Mouse (Mus musculus) MEL (cell line): Measurements from ENCODE around the gene Nemf. TPM values are rescaled to one million over a fixed set of nuclear protein-coding genes. Genes with fewer than 3 reads are reported as not detected.

ENCODE experiments used
- DNase-seq: peaks from one replicate; pipeline ENCODE4 v3.0.0; 2011; ENCODE audit warnings: low read depth, low spot score
- H3K27ac ChIP-seq: 2 replicates; pipeline ENCODE4 v1.5.1; 2012; ENCODE audit warnings: low read depth, mild to moderate bottlenecking, control low read depth, low read length, moderate library complexity; ENCODE audit not compliant: control insufficient read depth
- H3K27me3 ChIP-seq, 2 experiments: fragments of 150-350 bp in 1 of 2; sonication (generic) in 1 of 2; 2 replicates each; pipeline ENCODE4 v1.6.1; 2012; ENCODE audit warnings: low read length in 2 of 2, mild to moderate bottlenecking in 2 of 2, improper control_type of control experiment in 1 of 2, moderate library complexity in 1 of 2; ENCODE audit not compliant: insufficient read depth in 2 of 2, control insufficient read depth in 1 of 2
- H3K36me3 ChIP-seq, 2 experiments: 2 replicates each; pipeline ENCODE4 v1.6.1; 2012 to 2014; ENCODE audit warnings: low read length in 2 of 2, improper control_type of control experiment in 1 of 2, inconsistent platforms in 1 of 2, mild to moderate bottlenecking in 1 of 2; ENCODE audit not compliant: insufficient read depth in 2 of 2, control insufficient read depth in 1 of 2
- H3K4me1 ChIP-seq, 2 experiments: fragments of 150-350 bp in 1 of 2; sonication (generic) in 1 of 2; 2 replicates each; pipeline ENCODE4 v1.6.1; 2012; ENCODE audit warnings: low read length in 2 of 2, improper control_type of control experiment in 1 of 2, mild to moderate bottlenecking in 1 of 2; ENCODE audit not compliant: insufficient read depth in 2 of 2, control insufficient read depth in 1 of 2
- H3K4me3 ChIP-seq, 2 experiments: fragments of 150-350 bp in 1 of 2; sonication (generic) in 1 of 2; 2 replicates each; pipeline ENCODE4 v1.5.1; 2012; ENCODE audit warnings: low read depth in 2 of 2, low read length in 2 of 2, mild to moderate bottlenecking in 2 of 2, moderate library complexity in 2 of 2, control low read depth in 1 of 2, improper control_type of control experiment in 1 of 2; ENCODE audit not compliant: control insufficient read depth in 1 of 2, insufficient read depth in 1 of 2
- H3K79me2 ChIP-seq: 2 replicates; pipeline ENCODE4 v1.6.1; 2012; ENCODE audit warnings: mild to moderate bottlenecking, low read length, moderate library complexity; ENCODE audit not compliant: control insufficient read depth, poor library complexity, insufficient read depth
- H3K9ac ChIP-seq: 2 replicates; pipeline ENCODE4 v1.6.1; 2012; ENCODE audit warnings: low read depth, mild to moderate bottlenecking, control low read depth, low read length, moderate library complexity; ENCODE audit not compliant: control insufficient read depth, poor library complexity, severe bottlenecking
- H3K9me3 ChIP-seq: fragments of 150-350 bp; sonication (generic); replicated peaks from 2 replicates; pipeline ENCODE4 v1.6.1; 2012; ENCODE audit warnings: mild to moderate bottlenecking, low read length, improper control_type of control experiment, moderate library complexity; ENCODE audit not compliant: insufficient read depth
- BHLHE40 ChIP-seq: IDR thresholded peaks from 2 replicates; pipeline ENCODE4 v1.6.1; 2012; ENCODE audit warnings: low read depth, mild to moderate bottlenecking, inconsistent platforms, low read length, improper control_type of control experiment, borderline replicate concordance
- CHD1 ChIP-seq: IDR thresholded peaks from 2 replicates; pipeline ENCODE4 v1.6.1; 2012; ENCODE audit warnings: low read depth, mild to moderate bottlenecking, inconsistent platforms, low read length, improper control_type of control experiment
- CHD2 ChIP-seq: IDR thresholded peaks from 2 replicates; pipeline ENCODE4 v1.6.1; 2011; ENCODE audit warnings: low read length, improper control_type of control experiment
- CTCF ChIP-seq, 3 experiments: IDR thresholded peaks in 2 of 3; conservative IDR thresholded peaks in 1 of 3; 2 replicates each; pipeline ENCODE4 v1.5.1; 2011 to 2012; ENCODE audit warnings: low read length in 3 of 3, low read depth in 2 of 3, mild to moderate bottlenecking in 2 of 3, improper control_type of control experiment in 1 of 3, inconsistent platforms in 1 of 3, mixed read lengths in 1 of 3, moderate library complexity in 1 of 3; ENCODE audit not compliant: control insufficient read depth in 1 of 3, insufficient read depth in 1 of 3, poor library complexity in 1 of 3, severe bottlenecking in 1 of 3
- E2F4 ChIP-seq: IDR thresholded peaks from 2 replicates; pipeline ENCODE4 v1.6.1; 2011; ENCODE audit warnings: low read depth, low read length, improper control_type of control experiment, borderline replicate concordance
- ELF1 ChIP-seq: IDR thresholded peaks from 2 replicates; pipeline ENCODE4 v1.6.1; 2014; ENCODE audit warnings: low read depth, mild to moderate bottlenecking, inconsistent platforms, low read length, improper control_type of control experiment, moderate library complexity
- EP300 ChIP-seq, 2 experiments: IDR thresholded peaks; 2 replicates each; pipeline ENCODE4 v1.6.1; 2011; ENCODE audit warnings: improper control_type of control experiment in 2 of 2, low read length in 2 of 2, low read depth in 1 of 2, mild to moderate bottlenecking in 1 of 2
- ETS1 ChIP-seq: IDR thresholded peaks from 2 replicates; pipeline ENCODE4 v1.6.1; 2012; ENCODE audit warnings: low read depth, mild to moderate bottlenecking, inconsistent platforms, low read length, improper control_type of control experiment, moderate library complexity
- GABPA ChIP-seq: IDR thresholded peaks from 2 replicates; pipeline ENCODE4 v1.6.1; 2012; ENCODE audit warnings: low read depth, mild to moderate bottlenecking, inconsistent platforms, low read length, improper control_type of control experiment, moderate library complexity
- GATA1 ChIP-seq: IDR thresholded peaks from 2 replicates; pipeline ENCODE4 v1.6.1; 2011; ENCODE audit warnings: low read depth, low read length, improper control_type of control experiment
- HCFC1 ChIP-seq: IDR thresholded peaks from 2 replicates; pipeline ENCODE4 v1.6.1; 2012; ENCODE audit warnings: low read depth, mild to moderate bottlenecking, inconsistent platforms, low read length, improper control_type of control experiment, moderate library complexity
- JUND ChIP-seq: IDR thresholded peaks from 2 replicates; pipeline ENCODE4 v1.6.1; 2011; ENCODE audit warnings: low read depth, mild to moderate bottlenecking, improper control_type of control experiment, low read length
- KAT2A ChIP-seq: conservative IDR thresholded peaks from 2 replicates; pipeline ENCODE4 v1.6.1; 2012; ENCODE audit warnings: low read depth, low read length, improper control_type of control experiment, inconsistent platforms
- MAX ChIP-seq: IDR thresholded peaks from 2 replicates; pipeline ENCODE4 v1.6.1; 2011; ENCODE audit warnings: low read length, improper control_type of control experiment
- MAZ ChIP-seq: IDR thresholded peaks from 2 replicates; pipeline ENCODE4 v1.6.1; 2012; ENCODE audit warnings: low read depth, mild to moderate bottlenecking, inconsistent platforms, low read length, improper control_type of control experiment
- MEF2A ChIP-seq: IDR thresholded peaks from 2 replicates; pipeline ENCODE4 v1.6.1; 2014; ENCODE audit warnings: low read depth, mild to moderate bottlenecking, inconsistent platforms, low read length, improper control_type of control experiment; ENCODE audit not compliant: poor library complexity, insufficient replicate concordance, severe bottlenecking; ENCODE audit errors: extremely low read depth
- MXI1 ChIP-seq: IDR thresholded peaks from 2 replicates; pipeline ENCODE4 v1.6.1; 2011; ENCODE audit warnings: mild to moderate bottlenecking, low read depth, low read length, improper control_type of control experiment
- MYB ChIP-seq: IDR thresholded peaks from 2 replicates; pipeline ENCODE4 v1.6.1; 2011; ENCODE audit warnings: mild to moderate bottlenecking, low read depth, low read length, improper control_type of control experiment
- MYC ChIP-seq: IDR thresholded peaks from 2 replicates; pipeline ENCODE4 v1.6.1; 2011; ENCODE audit warnings: low read depth, mild to moderate bottlenecking, low read length, improper control_type of control experiment, moderate library complexity
- NELFE ChIP-seq: IDR thresholded peaks from 2 replicates; pipeline ENCODE4 v1.6.1; 2011; ENCODE audit warnings: low read depth, low read length, improper control_type of control experiment
- NRF1 ChIP-seq: IDR thresholded peaks from 2 replicates; pipeline ENCODE4 v1.6.1; 2014; ENCODE audit warnings: low read depth, mild to moderate bottlenecking, inconsistent platforms, low read length, improper control_type of control experiment, moderate library complexity; ENCODE audit not compliant: poor library complexity, insufficient read depth, severe bottlenecking
- POLR2AphosphoS2 ChIP-seq: IDR thresholded peaks from 2 replicates; pipeline ENCODE4 v1.6.1; 2011; ENCODE audit warnings: low read length, improper control_type of control experiment
- POLR2AphosphoS5 ChIP-seq: IDR thresholded peaks from 2 replicates; pipeline ENCODE4 v1.6.1; 2012; ENCODE audit warnings: low read depth, borderline replicate concordance, mild to moderate bottlenecking, inconsistent platforms, low read length, moderate library complexity, mixed read lengths
- RAD21 ChIP-seq: IDR thresholded peaks from 2 replicates; pipeline ENCODE4 v1.6.1; 2011; ENCODE audit warnings: mild to moderate bottlenecking, low read depth, low read length, improper control_type of control experiment
- RCOR1 ChIP-seq: IDR thresholded peaks from 2 replicates; pipeline ENCODE4 v1.6.1; 2012; ENCODE audit warnings: low read depth, mild to moderate bottlenecking, inconsistent platforms, low read length, improper control_type of control experiment
- SIN3A ChIP-seq: IDR thresholded peaks from 2 replicates; pipeline ENCODE4 v1.6.1; 2012; ENCODE audit warnings: low read length, improper control_type of control experiment, inconsistent platforms
- SMC3 ChIP-seq: IDR thresholded peaks from 2 replicates; pipeline ENCODE4 v1.6.1; 2011; ENCODE audit warnings: low read depth, low read length, improper control_type of control experiment
- TAL1 ChIP-seq: IDR thresholded peaks from 2 replicates; pipeline ENCODE4 v1.6.1; 2012; ENCODE audit warnings: mild to moderate bottlenecking, inconsistent platforms, low read length, moderate library complexity, mixed read lengths
- TBP ChIP-seq: IDR thresholded peaks from 2 replicates; pipeline ENCODE4 v1.8.0; 2011; ENCODE audit warnings: low read depth, low read length, improper control_type of control experiment
- TCF12 ChIP-seq: IDR thresholded peaks from 2 replicates; pipeline ENCODE4 v1.6.1; 2014; ENCODE audit warnings: low read depth, mild to moderate bottlenecking, inconsistent platforms, low read length, improper control_type of control experiment, moderate library complexity
- UBTF ChIP-seq: IDR thresholded peaks from 2 replicates; pipeline ENCODE4 v1.6.1; 2012; ENCODE audit warnings: low read depth, mild to moderate bottlenecking, inconsistent platforms, low read length, improper control_type of control experiment, moderate library complexity, borderline replicate concordance; ENCODE audit not compliant: insufficient read depth
- USF1 ChIP-seq: IDR thresholded peaks from 2 replicates; pipeline ENCODE4 v1.6.1; 2014; ENCODE audit warnings: low read depth, mild to moderate bottlenecking, inconsistent platforms, low read length, improper control_type of control experiment, moderate library complexity
- USF2 ChIP-seq, 2 experiments: IDR thresholded peaks; 2 replicates each; pipeline ENCODE4 v1.6.1; 2011 to 2012; ENCODE audit warnings: improper control_type of control experiment in 2 of 2, low read length in 2 of 2, borderline replicate concordance in 1 of 2, inconsistent platforms in 1 of 2, low read depth in 1 of 2, mild to moderate bottlenecking in 1 of 2; ENCODE audit not compliant: insufficient read depth in 1 of 2
- ZC3H11A ChIP-seq: IDR thresholded peaks from 2 replicates; pipeline ENCODE4 v1.6.1; 2012; ENCODE audit warnings: low read depth, mild to moderate bottlenecking, inconsistent platforms, low read length, improper control_type of control experiment
- ZKSCAN1 ChIP-seq: IDR thresholded peaks from 2 replicates; pipeline ENCODE4 v1.6.1; 2012; ENCODE audit warnings: low read depth, mild to moderate bottlenecking, inconsistent platforms, low read length, improper control_type of control experiment, moderate library complexity
- ZMIZ1 ChIP-seq: IDR thresholded peaks from 2 replicates; pipeline ENCODE4 v1.6.1; 2012; ENCODE audit warnings: low read depth, mild to moderate bottlenecking, inconsistent platforms, low read length, improper control_type of control experiment, moderate library complexity
- ZNF384 ChIP-seq: IDR thresholded peaks from 2 replicates; pipeline ENCODE4 v1.6.1; 2012; ENCODE audit warnings: low read depth, mild to moderate bottlenecking, inconsistent platforms, low read length, improper control_type of control experiment
- polyA plus RNA-seq, 2 experiments: library from polyadenylated mRNA; stranded (reverse) in 1 of 2; unstranded in 1 of 2; fragments of >175 nt in 1 of 2; fragments of >200 nt in 1 of 2; gene quantifications; 2 replicates each; pipeline versions ENCODE4 v1.2.1 to v1.2.4; 2012; ENCODE audit warnings: low replicate concordance in 2 of 2, low read depth in 1 of 2; ENCODE audit not compliant: insufficient read length in 2 of 2, insufficient read depth in 1 of 2, missing spikeins in 1 of 2
- total RNA-seq: library from RNA; depleted of rRNA; stranded (reverse); fragments of 300-350 nt; gene quantifications from 2 replicates; pipeline ENCODE4 v1.2.3, GENCODE M21; 2012

Gene Nemf
- total and polyA plus RNA-seq, 3 experiments, result 30.2 to 33.4 TPM; not detected in 1

DNA sequence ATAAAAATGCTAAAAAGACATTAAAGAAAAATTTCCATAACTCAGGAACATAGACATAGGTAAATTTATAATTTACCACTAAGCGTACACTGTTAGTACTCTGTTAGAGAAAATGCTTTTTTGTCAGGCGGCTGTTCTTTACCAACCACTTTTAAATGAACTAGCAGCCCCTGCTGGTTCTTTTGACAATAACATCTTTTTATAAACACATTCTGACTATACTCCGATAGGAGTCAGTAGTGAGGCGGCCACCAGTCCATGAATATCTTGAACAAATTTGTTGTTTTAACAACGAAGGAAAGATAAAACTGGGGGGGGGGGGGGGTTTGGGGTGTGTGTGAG is 3.7 kb upstream of the Nemf start:
- no peaks in the 10 kb centered on the region for H3K27me3 ChIP-seq
- H3K79me2 ChIP-seq, result peaks cover 14% of the 10 kb centered on the region
- peaks cover 0 to 17% of the 10 kb centered on the region in 2 experiments; a peak in 2 of 4 replicates for H3K36me3 ChIP-seq
- no peaks in the 10 kb centered on the region for H3K9me3 ChIP-seq
- no peak overlapping the region for H3K4me3 ChIP-seq
- peak; percentile 89 for DNase-seq
- peaks cover 0 to 7% of the 10 kb centered on the region in 2 experiments for H3K4me1 ChIP-seq
- no peak overlapping the region; the same call in 1 of the 2 replicates for H3K9ac ChIP-seq
- no peak overlapping the region for H3K27ac ChIP-seq
- no peak for TF ChIP-seq POLR2AphosphoS2
- 0 out of 2 replicates have a peak, but pooled peaks have one; percentile 17 for TF ChIP-seq USF1
- peak; percentile 86 for TF ChIP-seq MAZ
- no peak for TF ChIP-seq POLR2AphosphoS5
- TF ChIP-seq CTCF (IDR thresholded peaks at IDR 0.05 in 2 of 3, conservative IDR thresholded peaks at IDR 0.05 in 1 of 3; ENCODE audit: control insufficient read depth in 1 of 3, insufficient read depth in 1 of 3, low read depth in 2 of 3, low read length in 3 of 3, poor library complexity in 1 of 3, severe bottlenecking in 1 of 3), result peak; percentile 20 to 100 (median 97); a peak in 5 of 6 replicates
- peak; percentile 63; the same call in 1 of the 2 replicates for TF ChIP-seq JUND
- peak; percentile 57 for TF ChIP-seq SMC3
- peak; percentile 52; the same call in 1 of the 2 replicates for TF ChIP-seq ELF1
- no peak for TF ChIP-seq CHD1
- TF ChIP-seq ZKSCAN1, result 0 out of 2 replicates have a peak, but pooled peaks have one; percentile 31
- TF ChIP-seq RCOR1, result peak; percentile 78
- TF ChIP-seq MEF2A, result no peak
- peak; percentile 91 for TF ChIP-seq SIN3A
- no peak for TF ChIP-seq NRF1
- TF ChIP-seq ETS1, result peak; percentile 63
- TF ChIP-seq BHLHE40, result no peak
- TF ChIP-seq ZNF384, result peak; percentile 71
- peak; percentile 98 for TF ChIP-seq ZC3H11A
- no peak for TF ChIP-seq E2F4
- no peak for TF ChIP-seq GABPA
- no peak; the same call in 1 of the 2 replicates for TF ChIP-seq KAT2A
- no peak for TF ChIP-seq ZMIZ1
- no peak for TF ChIP-seq MYB
- TF ChIP-seq HCFC1, result peak; percentile 66
- TF ChIP-seq TCF12, result peak; percentile 62
- TF ChIP-seq GATA1, result 0 out of 2 replicates have a peak, but pooled peaks have one; percentile 24
- TF ChIP-seq MXI1, result peak; percentile 23; the same call in 1 of the 2 replicates
- no peak for TF ChIP-seq TBP
- no peak for TF ChIP-seq TAL1
- peak; percentile 56 for TF ChIP-seq RAD21
- no peak for TF ChIP-seq USF2 (IDR thresholded peaks at IDR 0.05; ENCODE audit: borderline replicate concordance in 1 of 2, insufficient read depth in 1 of 2, low read depth in 1 of 2, low read length in 2 of 2)
- no peak for TF ChIP-seq NELFE
- no peak for TF ChIP-seq UBTF
- TF ChIP-seq MYC, result peak; percentile 79
- TF ChIP-seq EP300 (IDR thresholded peaks at IDR 0.05; ENCODE audit: low read depth in 1 of 2, low read length in 2 of 2), result peak in 1 of 2 experiments; percentile 31; a peak in 1 of 4 replicates
- peak; percentile 15; the same call in 1 of the 2 replicates for TF ChIP-seq MAX
- TF ChIP-seq CHD2, result no peak
